Mouse (Mus musculus) heart, embryonic 14.5 days (tissue): ENCODE results near the gene Rspo1. TPM values are rescaled to one million over a fixed set of nuclear protein-coding genes. Genes with fewer than 3 reads are reported as not detected.

Experiments
- ATAC-seq: fragments of 200-750 bp; cut with Nextera tagmentation; 2 replicates; pipeline ENCODE4 v1.8.0; 2017; ENCODE audit warnings: low read depth, moderate TSS enrichment; ENCODE audit not compliant: insufficient number of reproducible peaks, insufficient read depth, low FRiP score
- H3K27ac ChIP-seq, 2 experiments: fragments of 200-500 bp in 1 of 2; fragments of 300-500 bp in 1 of 2; sonication (generic) in 1 of 2; replicated peaks in 1 of 2; 2 replicates each; pipeline ENCODE4 v1.5.1; 2012 to 2014; ENCODE audit warnings: low read depth in 2 of 2, low read length in 2 of 2, control low read depth in 1 of 2, mild to moderate bottlenecking in 1 of 2, mixed read lengths in 1 of 2; ENCODE audit not compliant: control insufficient read depth in 1 of 2, insufficient read depth in 1 of 2
- H3K27me3 ChIP-seq: fragments of 300-500 bp; sonication (generic); 2 replicates; pipeline ENCODE4 v1.6.1; 2014; ENCODE audit warnings: mild to moderate bottlenecking, low read length, control low read depth; ENCODE audit not compliant: control insufficient read depth, insufficient read depth
- H3K36me3 ChIP-seq: fragments of 300-500 bp; sonication (generic); 2 replicates; pipeline ENCODE4 v1.6.1; 2014; ENCODE audit warnings: mild to moderate bottlenecking, control low read depth, low read length, mixed read lengths; ENCODE audit not compliant: control insufficient read depth, insufficient read depth
- H3K4me1 ChIP-seq, 2 experiments: fragments of 200-500 bp in 1 of 2; fragments of 300-500 bp in 1 of 2; sonication (generic) in 1 of 2; 2 replicates each; pipeline ENCODE4 v1.6.1; 2012 to 2014; ENCODE audit warnings: low read length in 2 of 2, control low read depth in 1 of 2, mixed read lengths in 1 of 2; ENCODE audit not compliant: control insufficient read depth in 2 of 2, insufficient read depth in 2 of 2
- H3K4me2 ChIP-seq: fragments of 300-500 bp; sonication (generic); 2 replicates; pipeline ENCODE4 v1.6.1; 2014; ENCODE audit warnings: mild to moderate bottlenecking, low read length
- H3K4me3 ChIP-seq, 2 experiments: fragments of 200-500 bp in 1 of 2; fragments of 300-500 bp in 1 of 2; sonication (generic) in 1 of 2; 2 replicates each; pipeline ENCODE4 v1.5.1; 2012 to 2014; ENCODE audit warnings: low read length in 2 of 2, mild to moderate bottlenecking in 2 of 2, control low read depth in 1 of 2, low read depth in 1 of 2, moderate library complexity in 1 of 2; ENCODE audit not compliant: control insufficient read depth in 1 of 2, insufficient read depth in 1 of 2
- H3K9ac ChIP-seq: fragments of 300-500 bp; sonication (generic); 2 replicates; pipeline ENCODE4 v1.6.1; 2014; ENCODE audit warnings: mild to moderate bottlenecking, low read length
- H3K9me3 ChIP-seq: fragments of 300-500 bp; sonication (generic); 2 replicates; pipeline ENCODE4 v1.6.1; 2016; ENCODE audit warnings: low read length, control low read depth; ENCODE audit not compliant: control insufficient read depth
- WGBS: fragments of 180-500 bp; shearing (Covaris S2); extraction: QIAGEN DNeasy Blood & Tissue Kit; methylation state at CpG from one replicate; pipeline ENCODE4 v1.1.7; 2014; 5-methylcytosine and 5-hydroxymethylcytosine counted together
- polyA plus RNA-seq: library from polyadenylated mRNA; unstranded; fragments of >200 nt; fragmentation: Nextera tagmentation; extraction: Ambion mirVana; gene quantifications from 2 replicates; pipeline ENCODE4 v1.2.1, GENCODE M21; 2014

Gene Rspo1
- polyA plus RNA-seq, 1 experiment from 2014 or later, result 9.5 TPM

DNA sequence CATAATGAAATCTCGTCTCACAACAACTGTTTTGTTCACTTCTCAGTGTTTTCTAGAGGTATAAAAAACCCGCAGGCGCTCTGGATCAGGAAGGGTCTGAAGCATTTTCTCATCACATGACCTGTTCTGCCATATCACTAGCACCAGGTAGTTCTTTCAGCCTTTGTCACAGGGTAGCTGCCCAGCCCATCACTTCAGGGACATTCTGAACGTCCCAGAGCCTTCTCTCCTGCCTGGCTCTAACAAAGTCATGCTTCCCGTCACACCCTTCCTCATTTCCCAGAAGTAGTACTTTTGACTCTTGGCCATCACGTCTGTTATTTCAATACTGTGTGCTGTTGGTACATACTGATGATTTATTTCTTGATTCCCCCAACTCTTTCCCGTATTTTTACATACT is 58.2 kb downstream of the Rspo1 start:
- no peaks in the 10 kb centered on the region for H3K9me3 ChIP-seq
- H3K9ac ChIP-seq, result no peak overlapping the region
- H3K36me3 ChIP-seq, result peaks cover 100% of the 10 kb centered on the region
- no peak overlapping the region for H3K4me3 ChIP-seq
- H3K4me1 ChIP-seq, result no peaks in the 10 kb centered on the region
- no peaks in the 10 kb centered on the region for H3K27me3 ChIP-seq
- no peak for ATAC-seq
- WGBS, result 84% methylated on average over 7 of the region's 7 CpGs
- no peak overlapping the region for H3K4me2 ChIP-seq
- H3K27ac ChIP-seq, result no peak overlapping the region

DNA sequence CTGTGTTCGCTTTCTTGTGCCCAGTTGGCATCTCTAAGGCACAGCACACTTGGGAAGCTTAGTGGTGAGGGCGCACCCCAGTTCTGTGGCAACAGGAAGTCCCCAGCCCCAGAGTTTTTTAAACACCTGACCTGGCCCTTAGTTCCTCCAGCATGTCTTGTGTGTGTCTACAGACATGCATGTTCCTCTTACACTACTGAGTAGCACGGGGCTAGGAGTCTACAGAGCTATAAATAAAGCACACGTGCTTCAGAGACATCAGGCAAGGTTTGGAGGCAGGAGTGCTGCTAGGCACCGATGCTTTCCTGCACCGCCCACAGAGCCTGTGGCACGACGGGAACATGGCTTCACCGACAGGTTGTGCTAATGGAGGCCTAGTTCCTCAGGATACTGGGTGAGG is 69.2 kb downstream of the Rspo1 start:
- WGBS, result 59% methylated on average over 9 of the region's 9 CpGs
- ATAC-seq, result no peak
- no peak overlapping the region for H3K9ac ChIP-seq
- no peak overlapping the region for H3K4me3 ChIP-seq
- H3K27ac ChIP-seq, result 0 out of 4 replicates have a peak overlapping the region, but pooled peaks of 1 of the 2 experiments have one; percentile 9
- no peak overlapping the region for H3K4me2 ChIP-seq
- peaks cover 60% of the 10 kb centered on the region for H3K36me3 ChIP-seq
- H3K27me3 ChIP-seq, result no peaks in the 10 kb centered on the region
- no peaks in the 10 kb centered on the region for H3K9me3 ChIP-seq
- peaks cover 9 to 15% of the 10 kb centered on the region in 2 experiments for H3K4me1 ChIP-seq

DNA sequence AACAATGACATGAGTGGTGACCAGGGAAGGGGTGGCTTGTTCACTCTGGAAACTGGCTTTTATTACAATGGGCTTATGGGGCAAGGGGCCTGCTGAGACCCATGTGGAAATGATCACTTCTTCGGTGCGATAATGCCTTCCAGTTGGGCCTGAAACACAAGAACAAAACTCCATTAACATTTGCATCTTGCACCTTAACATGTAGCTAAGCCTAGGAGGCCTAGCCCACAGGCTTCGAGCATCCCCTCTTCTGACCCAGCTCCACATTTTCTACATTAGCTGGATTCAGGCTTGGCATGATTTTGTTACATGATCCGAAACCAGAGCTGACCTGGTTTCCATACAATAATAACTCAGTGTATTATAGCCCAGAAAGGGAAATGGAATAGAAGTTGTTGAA is 70.2 kb downstream of the Rspo1 start:
- Histone ChIP-seq H3K4me3 (no peak overlapping the region), H3K27me3 (no peaks in the 10 kb centered on the region), H3K36me3 (peaks cover 51% of the 10 kb centered on the region), H3K9ac (no peak overlapping the region), H3K27ac (0 out of 4 replicates have a peak overlapping the region, but pooled peaks of 1 of the 2 experiments have one; percentile 33), H3K4me1 (peaks cover 9 to 15% of the 10 kb centered on the region in 2 experiments), H3K4me2 (no peak overlapping the region), H3K9me3 (no peaks in the 10 kb centered on the region)
- ATAC-seq, result no peak
- WGBS, result 92% methylated on average over 4 of the region's 4 CpGs

DNA sequence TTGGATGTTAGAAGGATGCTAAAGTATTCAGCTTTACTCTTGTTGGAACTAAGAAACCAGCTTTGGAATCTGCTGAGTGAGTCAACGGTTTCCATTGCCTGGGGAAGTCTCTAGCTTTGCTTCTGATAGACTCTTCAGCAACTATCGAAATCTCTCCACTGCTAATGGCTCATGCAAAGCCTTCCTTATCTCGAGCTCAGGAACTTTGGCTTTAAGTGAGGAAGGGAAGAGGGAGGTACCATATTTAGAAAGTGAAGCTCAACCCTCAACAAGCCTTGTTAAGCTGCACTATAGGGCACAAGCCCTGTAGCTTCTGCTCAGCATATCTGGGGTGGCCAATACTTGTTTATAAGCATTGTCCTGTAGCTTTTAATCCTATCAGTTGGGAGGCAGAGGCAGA is 71.0 kb downstream of the Rspo1 start:
- peaks cover 43% of the 10 kb centered on the region for H3K36me3 ChIP-seq
- H3K4me3 ChIP-seq, result no peak overlapping the region
- peaks cover 9 to 15% of the 10 kb centered on the region in 2 experiments for H3K4me1 ChIP-seq
- under 1% methylated on average over 3 of the region's 3 CpGs for WGBS
- no peaks in the 10 kb centered on the region for H3K9me3 ChIP-seq
- 0 out of 2 replicates have a peak overlapping the region, but pooled peaks have one; percentile 6 for H3K4me2 ChIP-seq
- peak overlapping the region; percentile 33 to 58; a peak in 3 of 4 replicates for H3K27ac ChIP-seq
- H3K27me3 ChIP-seq, result no peaks in the 10 kb centered on the region
- no peak for ATAC-seq
- H3K9ac ChIP-seq, result no peak overlapping the region

DNA sequence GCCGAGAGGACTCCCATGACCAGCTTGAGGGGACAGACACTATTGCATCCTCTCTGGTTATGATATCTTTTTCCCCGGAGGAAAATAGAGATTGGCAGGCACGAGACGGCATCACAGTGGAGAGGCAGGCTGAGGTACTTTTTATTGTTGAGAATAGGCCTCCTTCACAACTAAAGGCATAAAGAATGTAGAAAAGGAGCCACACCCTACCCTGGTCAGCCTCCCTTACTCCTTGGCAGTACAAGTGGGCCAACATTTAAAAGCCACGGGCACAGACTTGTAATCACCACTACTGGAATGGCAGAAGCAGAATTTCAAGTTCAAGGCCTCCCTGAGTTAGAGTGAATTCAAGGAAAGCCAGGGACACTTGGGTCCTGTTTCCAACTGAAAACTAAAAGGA is 71.8 kb downstream of the Rspo1 start:
- ATAC-seq, result no peak
- H3K27ac ChIP-seq, result no peak overlapping the region
- H3K9ac ChIP-seq, result no peak overlapping the region
- WGBS, result 14% methylated on average over 5 of the region's 5 CpGs
- H3K36me3 ChIP-seq, result peaks cover 35% of the 10 kb centered on the region
- H3K4me1 ChIP-seq, result peaks cover 9 to 15% of the 10 kb centered on the region in 2 experiments
- no peaks in the 10 kb centered on the region for H3K27me3 ChIP-seq
- no peak overlapping the region for H3K4me2 ChIP-seq
- H3K9me3 ChIP-seq, result no peaks in the 10 kb centered on the region
- no peak overlapping the region for H3K4me3 ChIP-seq

Other genes with a start within 250 kb of the Rspo1 start
- 17.3 and 18.6 TPM in 2 replicates for gene Inpp5b, start 244.6 kb upstream of the Rspo1 start, polyA plus RNA-seq
- gene Mtf1, start 184.3 kb upstream of the Rspo1 start, polyA plus RNA-seq, result 11.4 and 14.0 TPM in 2 replicates
- gene Yrdc, start 135.8 kb upstream of the Rspo1 start, polyA plus RNA-seq, result 23.1 and 28.1 TPM in 2 replicates
- gene 1110065P20Rik, start 135.2 kb upstream of the Rspo1 start, polyA plus RNA-seq, result 48.8 and 56.9 TPM in 2 replicates
- gene Maneal, start 124.3 kb upstream of the Rspo1 start, polyA plus RNA-seq, result 0.14 and 0.16 TPM in 2 replicates
- not detected in 2 replicates for gene Epha10, start 105.5 kb upstream of the Rspo1 start, polyA plus RNA-seq
- 3.2 and 4.3 TPM in 2 replicates for gene 9930104L06Rik, start 49.4 kb upstream of the Rspo1 start, polyA plus RNA-seq
- gene Cdca8, start 47.1 kb upstream of the Rspo1 start, polyA plus RNA-seq, result 95.1 and 98.7 TPM in 2 replicates
- gene Gnl2, start 30.2 kb downstream of the Rspo1 start, polyA plus RNA-seq, result 53.2 and 58.5 TPM in 2 replicates
- gene Dnali1, start 79.3 kb downstream of the Rspo1 start, polyA plus RNA-seq, result not detected in 2 replicates
- gene Snip1, start 80.2 kb downstream of the Rspo1 start, polyA plus RNA-seq, result 19.3 and 21.2 TPM in 2 replicates
- 43.8 and 46.0 TPM in 2 replicates for gene Meaf6, start 98.7 kb downstream of the Rspo1 start, polyA plus RNA-seq
- gene Zc3h12a, start 141.4 kb downstream of the Rspo1 start, polyA plus RNA-seq, result 1.1 and 1.3 TPM in 2 replicates